Comparison of ENCODE assay signal across 19 mouse cellular contexts in the genomic region with DNA sequence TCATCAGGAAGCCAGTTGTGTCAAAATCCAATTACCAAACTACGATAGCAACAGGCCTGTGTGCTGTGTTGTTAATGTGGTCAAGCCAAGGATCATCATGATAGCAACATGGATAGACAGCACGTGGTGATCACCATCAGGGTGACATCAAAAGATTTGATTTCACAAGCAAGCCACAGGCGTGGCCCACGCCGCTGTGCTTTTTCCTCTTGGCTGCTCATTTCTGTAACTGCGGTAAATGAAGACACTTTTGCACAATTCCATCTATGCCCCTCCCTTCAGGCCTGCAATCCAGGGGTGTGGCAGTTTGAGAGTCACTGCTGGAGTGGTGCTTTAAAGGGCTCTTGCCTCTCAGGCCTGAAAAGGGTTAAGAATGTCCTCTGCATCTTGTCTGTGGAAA. TPM values are rescaled to one million over a fixed set of nuclear protein-coding genes. Genes with fewer than 3 reads are reported as not detected.
DNase-seq lines count a peak whose midpoint lies in the region; TF ChIP-seq lines count a peak whose summit lies in the region.
"Had no signal": no experiment of that assay in that cellular context is flagged by ENCODE, and none has a peak within 500 bp of the region (broad histone marks: within the 10 kb centered on the region; RNA-seq: fewer than 3 reads in every experiment).

No protein-coding gene starts in this region.

- DNase-seq in adrenal gland, adult 2 months = peak; percentile 20
- no peak for DNase-seq in adrenal gland, postnatal 4 days (ENCODE audit: low spot score in 2 of 2)
- DNase-seq in 416B (ENCODE audit: low read depth) = peak; percentile 84
- DNase-seq in lung, postnatal 10 days = peak; percentile 18
- no peak for DNase-seq in layer of hippocampus, postnatal 10 days (ENCODE audit: low spot score in 2 of 2)
- no peak for DNase-seq in urinary bladder, postnatal 14 days (ENCODE audit: low spot score)
- no peak for DNase-seq in gastrocnemius, postnatal 10 days
- DNase-seq: cerebellum, adult 9-11 months; kidney, adult 18-20 months; layer of hippocampus, postnatal 36 days; right cerebral cortex, postnatal 14 days had no signal

- TF ChIP-seq POLR2A in myocyte (IDR thresholded peaks at IDR 0.05; ENCODE audit: insufficient read length, low read depth) = no peak

- H3ac ChIP-seq in myocyte (ENCODE audit: control insufficient read depth, insufficient read length) = no peak overlapping the region

- H3K27me3 ChIP-seq in myocyte (ENCODE audit: control insufficient read depth, insufficient read depth, insufficient read length) = no peaks in the 10 kb centered on the region
- H3K27me3 ChIP-seq: embryonic facial prominence, embryonic 13.5 days; limb, embryonic 13.5 days; lung, embryonic 15.5 days; neural tube, embryonic 13.5 days; Patski had no signal

- no peak overlapping the region for H3K4me2 ChIP-seq in myocyte (ENCODE audit: low read depth)
- H3K4me2 ChIP-seq: embryonic facial prominence, embryonic 13.5 days; limb, embryonic 13.5 days; lung, embryonic 15.5 days; neural tube, embryonic 13.5 days had no signal

- H3K79me2 ChIP-seq in myocyte (ENCODE audit: control insufficient read depth, insufficient read depth) = no peaks in the 10 kb centered on the region

- no peak overlapping the region for H3K4me3 ChIP-seq in myocyte
- H3K4me3 ChIP-seq: embryonic facial prominence, embryonic 13.5 days; heart, embryonic 10.5 days; limb, embryonic 13.5 days; lung, embryonic 15.5 days; neural tube, embryonic 13.5 days had no signal

- H3K36me3 ChIP-seq in myocyte (ENCODE audit: control insufficient read depth, insufficient read depth) = no peaks in the 10 kb centered on the region
- H3K36me3 ChIP-seq: embryonic facial prominence, embryonic 13.5 days; heart, embryonic 10.5 days; limb, embryonic 13.5 days; lung, embryonic 15.5 days; neural tube, embryonic 13.5 days had no signal

TF ChIP-seq in myocyte, 11 proteins besides CTCF, POLR2A, EP300 and RAD21:
- no peak for TF ChIP-seq MAX (IDR thresholded peaks at IDR 0.05; ENCODE audit: low read depth)
- TF ChIP-seq CEBPB (IDR thresholded peaks at IDR 0.05; ENCODE audit: insufficient read depth, poor library complexity, severe bottlenecking) = peak; percentile 45; the same call in 1 of the 2 replicates

RNA-seq across cellular contexts. Expression of a gene that starts 15.7 kb away (rescaled TPM):
- total RNA-seq in adrenal gland, adult 2 months (2021) = 1 to 10 TPM; 1.4 to 2.6 TPM
- polyA plus RNA-seq in adrenal gland, adult 2 months (2012; rRNA removed) = 0.36 and 1.1 TPM in 2 replicates
- 1 to 10 TPM; 3.6 to 3.8 TPM for total RNA-seq in adrenal gland, postnatal 4 days (2021)
- 1.5 TPM for polyA plus RNA-seq in myocyte (2012; fragmentation: generic; extraction: Trizol)
- 1 to 10 TPM; 1.7 TPM for total RNA-seq in layer of hippocampus, postnatal 10 days (2021)
- total RNA-seq in gastrocnemius, postnatal 10 days (2021) = 1 to 10 TPM in 1 of 2 experiments, under 1 TPM in 1; 0.56 to 1.4 TPM
- total RNA-seq: ES-E14 had no signal

RNA-seq across cellular contexts. Expression of a gene that starts 29.2 kb away (rescaled TPM):
- total RNA-seq in adrenal gland, adult 2 months (2021) = 10 to 100 TPM; 25.9 to 29.5 TPM
- 5.5 and 6.4 TPM in 2 replicates for polyA plus RNA-seq in adrenal gland, adult 2 months (2012; rRNA removed)
- total RNA-seq in adrenal gland, postnatal 4 days (2021) = 10 to 100 TPM; 33.1 to 34.8 TPM
- 9.8 TPM for polyA plus RNA-seq in myocyte (2012; fragmentation: generic; extraction: Trizol)
- total RNA-seq in layer of hippocampus, postnatal 10 days (2021) = 10 to 100 TPM; 36.7 to 41.4 TPM
- 10 to 100 TPM; 13.7 to 15.1 TPM for total RNA-seq in gastrocnemius, postnatal 10 days (2021)

RNA-seq across cellular contexts. Expression of a gene that starts 30.0 kb away (rescaled TPM):
- total RNA-seq in adrenal gland, adult 2 months (2021) = 10 to 100 TPM; 35.1 to 59.8 TPM
- polyA plus RNA-seq in adrenal gland, adult 2 months (2012; rRNA removed) = 66.0 and 72.2 TPM in 2 replicates
- 10 to 100 TPM; 42.5 to 55.2 TPM for total RNA-seq in adrenal gland, postnatal 4 days (2021)
- polyA plus RNA-seq in myocyte (2012; fragmentation: generic; extraction: Trizol) = 24.1 TPM
- total RNA-seq in layer of hippocampus, postnatal 10 days (2021) = 10 to 100 TPM; 41.8 to 43.6 TPM
- 10 to 100 TPM; 14.7 to 18.7 TPM for total RNA-seq in gastrocnemius, postnatal 10 days (2021)

RNA-seq across cellular contexts. Expression of a gene that starts 46.2 kb away (rescaled TPM):
- 100 to 1,000 TPM; 260 to 298 TPM for total RNA-seq in adrenal gland, adult 2 months (2021)
- polyA plus RNA-seq in adrenal gland, adult 2 months (2012; rRNA removed) = 66.5 and 75.4 TPM in 2 replicates
- total RNA-seq in adrenal gland, postnatal 4 days (2021) = 100 to 1,000 TPM; 260 to 263 TPM
- 118 TPM for polyA plus RNA-seq in myocyte (2012; fragmentation: generic; extraction: Trizol)
- total RNA-seq in layer of hippocampus, postnatal 10 days (2021) = 100 to 1,000 TPM; 562 to 599 TPM
- 10 to 100 TPM; 80.1 to 90.3 TPM for total RNA-seq in gastrocnemius, postnatal 10 days (2021)

Comparison
In these comparisons a context has a peak if more than half of its experiments do, and no peak if none do; other contexts are left out.
1. DNase-seq: peak in adrenal gland, adult 2 months (single experiment), 416B (single experiment) and lung, postnatal 10 days (single experiment); none in adrenal gland, postnatal 4 days (0 of 2), layer of hippocampus, postnatal 10 days (0 of 2), urinary bladder, postnatal 14 days (single experiment) and gastrocnemius, postnatal 10 days (single experiment).